Mouse (Mus musculus): ENCODE measurements around the gene Wdr27.
"Not testable (repeated sequence)": the region's sequence is repeated elsewhere in the genome, so short reads cannot be mapped to it uniquely, and the experiment has no call there.

Wdr27 gene

GRCm38 (mm10) chr17:14943009-14943728 is at the start of gene Wdr27, which contains the start of gene 1600012H06Rik:
Gene Wdr27, minus strand, starts transcription at chr17:14943158.
Gene 1600012H06Rik, plus strand, starts transcription at chr17:14943184.
- DNase-seq = peak; percentile 98

DNA sequence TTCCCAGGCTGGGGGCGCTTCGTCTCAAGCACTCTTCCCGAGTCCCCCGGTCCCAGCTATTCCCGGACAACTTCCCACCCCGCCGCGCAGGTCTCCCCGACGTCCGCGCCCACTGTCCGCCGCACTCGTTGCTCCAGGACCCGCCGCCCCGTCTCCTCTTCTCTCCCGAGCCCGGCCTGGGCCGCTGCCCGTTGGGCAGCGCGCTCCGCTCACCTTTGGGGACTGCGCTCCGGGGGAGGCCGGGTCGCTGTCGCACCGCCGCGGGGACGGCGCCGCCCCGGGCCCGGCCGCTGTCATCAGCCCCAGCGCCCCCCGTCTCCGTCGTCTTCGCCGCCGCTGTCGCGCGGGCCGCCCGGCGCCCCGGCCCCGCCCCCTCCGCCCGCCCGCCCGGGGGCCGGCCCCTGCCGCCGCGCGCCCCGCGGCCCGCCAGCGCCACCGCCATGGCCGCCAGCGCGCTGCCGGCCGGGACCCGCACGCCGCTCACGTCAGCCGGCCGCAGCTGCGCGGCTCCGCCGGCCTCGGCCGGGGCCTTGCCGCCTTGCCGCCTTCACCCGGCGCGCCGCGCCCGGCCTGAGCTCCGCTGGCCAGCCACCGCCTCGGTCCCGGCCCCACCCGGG is 49.7 kb upstream of the Wdr27 start:
- not testable (repeated sequence) for DNase-seq

DNA sequence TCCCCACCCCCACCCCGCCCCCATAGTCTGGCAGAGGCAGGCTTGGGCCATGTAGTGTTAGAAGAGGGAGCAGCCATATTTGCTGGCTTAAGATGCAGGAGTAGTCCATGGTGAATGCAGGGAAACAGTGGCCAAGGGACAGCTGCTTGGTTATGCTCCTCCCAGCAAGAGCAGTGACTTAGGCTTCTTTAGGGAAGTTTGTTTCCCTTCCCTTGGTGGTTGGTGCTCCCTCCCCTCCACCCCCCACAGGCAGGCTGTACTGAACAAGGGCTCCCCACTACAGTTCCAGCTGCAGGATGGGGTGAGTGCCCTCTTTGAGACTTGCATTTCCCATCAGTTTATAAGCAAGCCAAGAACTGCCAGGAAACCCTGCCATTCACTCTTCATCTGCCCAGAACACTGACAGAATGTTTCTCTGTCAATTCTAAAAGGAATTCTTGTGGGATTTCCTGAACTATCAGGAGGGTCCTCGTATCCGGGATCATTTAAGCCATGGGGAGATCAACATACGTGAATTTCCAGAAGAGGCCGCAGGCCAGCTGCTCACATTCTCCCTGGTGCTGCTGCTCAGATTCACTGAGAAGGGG is 47.3 kb upstream of the Wdr27 start:
- DNase-seq = not testable (repeated sequence)

- DNase-seq = not testable (repeated sequence)
Measured at GRCm38 (mm10) chr17:14978362-14979038, 35.5 kb upstream of the Wdr27 start, which contains the start of the genes 9030025P20Rik and Gm3417. Gene 9030025P20Rik, plus strand, starts transcription at chr17:14978468. Gene Gm3417, minus strand, starts transcription at chr17:14978790.

DNA sequence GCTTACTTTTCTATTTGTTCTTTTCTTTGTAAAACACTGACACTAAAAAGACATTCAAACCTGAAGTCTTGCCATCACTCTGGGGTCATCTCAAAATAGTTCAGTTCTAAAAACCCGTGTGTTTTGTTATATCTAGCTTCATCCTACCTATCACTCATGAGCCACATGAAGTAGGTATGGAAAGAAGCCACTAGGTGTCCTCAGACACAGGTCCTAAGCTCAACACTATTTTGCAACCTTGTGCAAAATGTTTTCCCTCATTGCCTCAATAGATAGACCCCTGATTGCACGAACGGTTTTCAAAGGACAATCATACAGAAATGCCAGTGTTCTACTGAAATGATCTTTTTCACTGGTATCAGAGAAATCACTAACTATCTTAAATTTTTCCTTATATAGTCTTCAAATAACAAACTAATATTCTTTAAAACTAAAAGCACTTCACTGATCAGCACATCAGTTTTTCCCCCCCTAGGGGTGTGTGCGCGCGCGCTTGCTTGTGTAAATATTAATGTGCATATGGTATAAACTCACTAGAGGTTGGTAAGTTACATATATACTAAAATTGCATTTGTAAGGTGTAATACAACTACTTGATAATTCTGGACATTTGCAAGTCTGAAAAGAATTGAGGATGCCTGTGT is 34.9 kb upstream of the Wdr27 start:
- DNase-seq = not testable (repeated sequence)

- not testable (repeated sequence) for DNase-seq
Measured at GRCm38 (mm10) chr17:14968373-14968913, 25.5 kb upstream of the Wdr27 start.

GRCm38 (mm10) chr17:14961557-14962154 is 18.7 kb upstream of the Wdr27 start:
- DNase-seq = not testable (repeated sequence)

GRCm38 (mm10) chr17:14960951-14961556 is 18.1 kb upstream of the Wdr27 start, which contains the start of gene Phf10:
Gene Phf10, minus strand, starts transcription at chr17:14961273.
- DNase-seq = peak; percentile 63

- DNase-seq = no peak
Measured at GRCm38 (mm10) chr17:14960520-14960919, 17.6 kb upstream of the Wdr27 start.

GRCm38 (mm10) chr17:14959979-14960378 is 17.0 kb upstream of the Wdr27 start:
- DNase-seq = no peak

DNA sequence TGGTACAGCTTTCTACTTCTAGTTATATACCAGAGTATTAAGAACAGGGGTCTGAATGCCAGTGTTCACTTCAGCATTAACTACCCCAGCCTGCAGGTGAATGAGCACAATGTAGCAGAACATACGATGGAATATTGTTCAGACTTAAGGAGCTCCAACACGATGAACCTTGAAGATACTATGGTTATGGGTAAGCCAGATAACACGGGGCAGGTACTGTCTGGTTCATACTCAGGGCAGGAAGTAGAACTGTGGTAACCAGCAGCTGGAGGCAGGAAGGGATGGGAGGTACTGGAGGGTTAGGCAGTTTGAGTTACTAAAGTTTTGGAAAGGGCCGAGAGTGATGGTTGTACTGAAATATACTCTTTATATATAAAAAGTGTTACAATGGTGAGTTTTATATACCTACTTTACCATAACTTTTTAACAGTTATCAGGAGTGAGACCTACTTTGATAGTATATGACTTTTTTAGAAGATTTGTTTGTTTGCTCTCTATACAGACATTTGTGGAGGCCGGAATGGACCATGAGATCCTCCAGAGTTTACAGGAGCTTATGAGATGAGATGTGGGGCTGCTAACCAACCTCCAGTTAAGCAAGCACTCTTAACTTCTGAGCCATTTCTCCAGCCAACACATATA is 15.8 kb upstream of the Wdr27 start:
- no peak for DNase-seq

- no peak for DNase-seq
Measured at GRCm38 (mm10) chr17:14953452-14953851, 10.5 kb upstream of the Wdr27 start.

DNA sequence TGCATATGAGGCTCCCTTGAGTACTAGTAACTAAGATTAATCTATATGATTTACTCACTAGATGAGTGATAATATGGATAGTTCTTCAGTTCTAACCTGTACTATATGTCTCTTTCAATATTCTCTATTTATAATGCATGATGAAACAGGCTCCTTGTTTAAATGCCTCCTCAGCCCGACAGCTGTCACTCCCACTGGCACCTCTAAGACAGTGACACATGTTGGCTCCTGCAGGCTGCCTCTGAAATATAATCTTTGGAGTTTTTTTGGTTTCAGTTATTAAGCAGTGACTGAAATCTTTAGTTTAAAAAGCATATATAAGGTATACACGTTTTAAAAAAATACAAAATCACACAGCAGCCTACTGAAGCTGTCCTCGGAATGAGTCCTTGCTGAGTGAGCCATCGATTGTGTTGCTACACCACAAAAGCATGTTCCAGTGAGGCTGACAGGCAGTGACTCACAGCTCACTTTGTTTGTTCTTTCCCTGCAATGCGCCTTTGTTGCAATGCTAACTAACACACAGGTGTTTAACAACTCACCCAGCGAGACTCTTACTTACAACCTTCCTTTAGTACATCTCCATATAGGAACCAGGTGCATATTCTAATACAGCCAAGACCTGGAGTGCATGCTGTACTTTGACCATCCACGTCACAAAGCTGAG is 6.3 kb upstream of the Wdr27 start:
- no peak for DNase-seq

GRCm38 (mm10) chr17:14944551-14944950 is 1.6 kb upstream of the Wdr27 start:
- no peak for DNase-seq

DNA sequence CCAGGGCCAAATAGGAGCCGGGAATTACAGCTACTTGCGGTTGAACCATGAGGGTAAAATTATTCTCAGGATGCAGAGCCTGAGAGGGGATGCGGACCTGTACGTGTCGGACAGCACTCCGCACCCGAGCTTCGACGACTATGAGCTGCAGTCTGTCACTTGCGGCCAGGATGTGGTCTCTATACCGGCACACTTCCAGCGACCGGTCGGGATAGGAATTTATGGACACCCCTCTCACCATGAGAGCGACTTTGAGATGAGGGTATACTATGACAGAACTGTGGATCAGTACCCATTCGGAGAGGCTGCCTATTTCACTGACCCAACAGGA is 736 bp upstream of the Wdr27 start:
- no peak for DNase-seq

DNA sequence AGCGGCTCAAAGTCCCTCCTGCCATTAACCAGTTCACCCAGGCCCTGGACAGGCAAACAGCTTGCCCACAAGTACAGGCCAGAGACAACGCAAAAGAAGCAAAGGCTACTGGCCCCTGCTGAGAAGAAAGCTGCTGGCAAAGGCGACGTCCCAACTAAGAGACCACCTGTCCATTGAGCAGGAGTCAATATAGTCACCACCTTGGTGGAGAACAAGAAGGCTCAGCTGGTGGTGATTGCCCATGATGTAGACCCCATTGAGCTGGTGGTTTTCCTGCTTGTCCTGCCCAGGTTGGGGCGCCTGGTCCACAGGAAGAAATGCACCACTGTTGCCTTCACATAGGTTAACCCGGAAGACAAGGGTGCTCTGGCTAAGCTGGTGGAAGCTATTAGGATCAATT is 777 bp downstream of the Wdr27 start:
- DNase-seq = peak; percentile 50

DNA sequence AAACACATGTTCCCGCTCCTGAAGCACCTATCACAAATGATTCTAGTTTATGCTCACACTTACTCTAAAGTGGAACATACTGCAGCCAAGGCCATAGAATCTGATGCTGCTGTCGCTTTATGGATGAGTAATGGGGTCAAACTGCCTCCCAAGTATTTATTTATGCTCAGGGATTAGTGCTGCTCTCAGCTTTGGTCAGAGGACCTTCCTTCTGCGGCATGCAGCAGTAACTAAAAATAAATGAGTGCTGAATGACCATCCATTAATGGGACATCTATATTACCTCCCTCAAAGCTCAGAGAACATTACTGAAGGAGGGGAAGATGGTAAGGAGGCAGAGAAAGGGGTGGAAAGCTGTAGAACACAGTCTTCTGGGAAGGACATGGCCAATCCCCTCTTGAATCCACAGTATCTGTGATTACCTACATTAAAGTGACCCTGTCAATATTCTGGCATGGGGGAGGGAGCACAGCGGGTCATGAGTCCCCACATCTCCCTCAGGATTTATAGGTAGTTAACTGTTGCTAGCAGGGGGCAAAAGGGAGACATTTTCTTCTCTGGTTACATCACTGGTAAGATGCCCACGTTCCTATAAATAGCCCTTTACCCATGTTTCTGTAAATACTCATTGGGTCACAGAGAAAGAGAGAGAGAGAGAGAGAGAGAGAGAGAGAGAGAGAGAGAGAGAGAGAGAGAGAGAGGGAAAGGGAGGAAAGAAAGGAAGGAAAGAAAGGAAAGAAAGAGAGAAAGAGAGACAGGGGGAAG is 6.9 kb downstream of the Wdr27 start:
- no peak for DNase-seq

GRCm38 (mm10) chr17:14935280-14935679 is 7.7 kb downstream of the Wdr27 start:
- not testable (repeated sequence) for DNase-seq

DNA sequence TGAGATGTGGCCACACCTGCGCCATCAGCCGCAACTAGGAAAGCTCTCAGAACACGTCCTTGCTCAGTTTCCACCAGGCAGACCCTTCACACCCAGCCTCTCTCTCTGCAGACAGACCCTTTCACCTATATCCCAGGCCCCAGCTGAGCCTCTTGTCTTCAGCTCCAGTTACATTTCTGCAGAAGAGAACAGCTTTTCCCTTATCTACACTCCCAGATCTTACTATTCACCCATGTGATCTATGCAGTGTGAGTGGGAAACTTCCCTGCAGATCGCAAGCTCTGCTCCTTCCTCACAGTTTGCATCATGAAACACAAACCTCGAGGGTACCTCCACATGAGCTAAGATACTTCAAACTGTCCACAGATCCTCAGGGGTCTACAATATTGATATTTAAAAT is 11.5 kb downstream of the Wdr27 start:
- DNase-seq = no peak

DNA sequence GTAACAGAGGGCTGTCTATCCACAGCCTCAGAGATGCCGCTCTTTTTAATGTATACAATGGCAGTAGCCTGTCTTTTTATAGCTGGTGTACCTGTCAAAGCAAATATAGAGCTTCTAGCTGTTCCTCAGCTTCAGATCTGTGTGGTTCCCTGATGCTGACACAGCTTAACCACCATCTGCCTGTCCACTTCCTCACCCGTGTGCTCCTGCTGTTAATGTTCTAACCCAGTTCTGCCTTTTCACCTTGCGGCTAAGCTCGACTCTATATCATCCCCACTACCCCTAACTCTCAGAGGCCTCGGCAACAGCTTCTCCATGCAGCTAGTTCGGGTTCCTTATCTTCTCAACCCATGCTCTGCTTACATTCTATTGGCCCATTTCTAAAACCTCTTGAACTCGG is 12.3 kb downstream of the Wdr27 start:
- DNase-seq = no peak
